Mouse (Mus musculus) hindbrain, embryonic 14.5 days (tissue): ENCODE measurements around the gene Dync1li2. TPM values are rescaled to one million over a fixed set of nuclear protein-coding genes. Genes with fewer than 3 reads are reported as not detected.

ENCODE experiments used
- polyA plus RNA-seq: library from polyadenylated mRNA; unstranded; fragments of >200 nt; fragmentation: Nextera tagmentation; extraction: Ambion mirVana; gene quantifications from 2 replicates; pipeline ENCODE4 v1.2.1, GENCODE M21; 2014

Gene Dync1li2
- polyA plus RNA-seq, 1 experiment from 2014 or later, result 96.5 TPM

Other genes starting within 250 kb of the Dync1li2 start
- 46.6 and 51.8 TPM in 2 replicates for gene Tk2, start 194.5 kb downstream of the Dync1li2 start, polyA plus RNA-seq
- 28.6 and 35.1 TPM in 2 replicates for gene Cklf, start 192.2 kb downstream of the Dync1li2 start, polyA plus RNA-seq
- not detected in 2 replicates for gene Cmtm2a, start 149.9 kb downstream of the Dync1li2 start, polyA plus RNA-seq
- gene Gm45711, start 133.0 kb downstream of the Dync1li2 start, polyA plus RNA-seq, result not detected in 2 replicates
- not detected in 2 replicates for gene Cmtm1, start 132.9 kb downstream of the Dync1li2 start, polyA plus RNA-seq
- gene Gm11020, start 121.5 kb downstream of the Dync1li2 start, polyA plus RNA-seq, result not detected in 2 replicates
- not detected in 2 replicates for gene Cmtm2b, start 120.8 kb downstream of the Dync1li2 start, polyA plus RNA-seq
- gene Cmtm3, start 103.6 kb downstream of the Dync1li2 start, polyA plus RNA-seq, result 39.5 and 44.7 TPM in 2 replicates
- 3.5 and 3.8 TPM in 2 replicates for gene Cmtm4, start 47.2 kb downstream of the Dync1li2 start, polyA plus RNA-seq
- 0.78 and 0.83 TPM in 2 replicates for gene Terb1, start 66.9 kb upstream of the Dync1li2 start, polyA plus RNA-seq
- 111 and 116 TPM in 2 replicates for gene Nae1, start 91.6 kb upstream of the Dync1li2 start, polyA plus RNA-seq
- 2.0 and 2.2 TPM in 2 replicates for gene Car7, start 91.6 kb upstream of the Dync1li2 start, polyA plus RNA-seq
- 18.7 and 19.7 TPM in 2 replicates for gene Pdp2, start 148.4 kb upstream of the Dync1li2 start, polyA plus RNA-seq
- not detected in 2 replicates for gene Cdh16, start 181.3 kb upstream of the Dync1li2 start, polyA plus RNA-seq
- 3.9 and 4.3 TPM in 2 replicates for gene Rrad, start 188.3 kb upstream of the Dync1li2 start, polyA plus RNA-seq
- gene Ciao2b, start 198.9 kb upstream of the Dync1li2 start, polyA plus RNA-seq, result 109 and 128 TPM in 2 replicates